Mouse (Mus musculus): Measurements from ENCODE around the gene Pard3b. TPM values are rescaled to one million over a fixed set of nuclear protein-coding genes. Genes with fewer than 3 reads are reported as not detected.

Pard3b gene
- polyA plus RNA-seq, 1 experiment = 3.4 TPM

GRCm38 (mm10) chr1:62636906-62637673 is 998.5 kb downstream of the Pard3b start:
- no peaks in the 10 kb centered on the region for H3K36me3 ChIP-seq (ENCODE audit: control insufficient read depth, insufficient read depth, low read length)
- H3K27me3 ChIP-seq (replicated peaks; ENCODE audit: control insufficient read depth, insufficient read depth, low read length) = no peaks in the 10 kb centered on the region
- DNase-seq = no peak
- no peak overlapping the region for H3K4me3 ChIP-seq (ENCODE audit: insufficient read depth, low read depth, low read length)
- TF ChIP-seq POLR2A (IDR thresholded peaks at IDR 0.05; ENCODE audit: low read depth, low read length) = no peak
- no peak for TF ChIP-seq CTCF (conservative IDR thresholded peaks at IDR 0.05; ENCODE audit: insufficient read depth, insufficient read length, low read depth, low read length)
- no peak overlapping the region for H3K27ac ChIP-seq (ENCODE audit: insufficient read depth, low read depth, low read length)
- whole genome bisulfite sequencing = 93% methylated on average over 6 of the region's 6 CpGs
- no peaks in the 10 kb centered on the region for H3K4me1 ChIP-seq (ENCODE audit: control insufficient read depth, insufficient read depth, low read length)

GRCm38 (mm10) chr1:62639012-62639411 is 1000.4 kb downstream of the Pard3b start:
- Histone ChIP-seq H3K4me1 (ENCODE audit: control insufficient read depth, insufficient read depth, low read length) (no peaks in the 10 kb centered on the region), H3K4me3 (ENCODE audit: insufficient read depth, low read depth, low read length) (no peak overlapping the region), H3K36me3 (ENCODE audit: control insufficient read depth, insufficient read depth, low read length) (no peaks in the 10 kb centered on the region), H3K27me3 (replicated peaks; ENCODE audit: control insufficient read depth, insufficient read depth, low read length) (no peaks in the 10 kb centered on the region), H3K27ac (ENCODE audit: insufficient read depth, low read depth, low read length) (no peak overlapping the region)
- DNase-seq = no peak
- WGBS = 87% methylated on average over 11 of the region's 11 CpGs
- TF ChIP-seq POLR2A (IDR thresholded peaks at IDR 0.05; ENCODE audit: low read depth, low read length) (no peak), CTCF (conservative IDR thresholded peaks at IDR 0.05; ENCODE audit: insufficient read depth, insufficient read length, low read depth, low read length) (no peak)

GRCm38 (mm10) chr1:62639440-62639839 is 1000.8 kb downstream of the Pard3b start:
- 91% methylated on average over 4 of the region's 4 CpGs for WGBS
- Histone ChIP-seq H3K27ac (ENCODE audit: insufficient read depth, low read depth, low read length) (no peak overlapping the region), H3K4me1 (ENCODE audit: control insufficient read depth, insufficient read depth, low read length) (no peaks in the 10 kb centered on the region), H3K36me3 (ENCODE audit: control insufficient read depth, insufficient read depth, low read length) (no peaks in the 10 kb centered on the region), H3K4me3 (ENCODE audit: insufficient read depth, low read depth, low read length) (no peak overlapping the region), H3K27me3 (replicated peaks; ENCODE audit: control insufficient read depth, insufficient read depth, low read length) (no peaks in the 10 kb centered on the region; the same call in 1 of the 2 replicates)
- no peak for DNase-seq
- TF ChIP-seq CTCF (conservative IDR thresholded peaks at IDR 0.05; ENCODE audit: insufficient read depth, insufficient read length, low read depth, low read length) (no peak), POLR2A (IDR thresholded peaks at IDR 0.05; ENCODE audit: low read depth, low read length) (no peak)

GRCm38 (mm10) chr1:62644631-62645278 is 1006.1 kb downstream of the Pard3b start:
- DNase-seq = no peak
- H3K4me1 ChIP-seq (ENCODE audit: control insufficient read depth, insufficient read depth, low read length) = no peaks in the 10 kb centered on the region
- H3K36me3 ChIP-seq (ENCODE audit: control insufficient read depth, insufficient read depth, low read length) = no peaks in the 10 kb centered on the region
- no peaks in the 10 kb centered on the region; the same call in 1 of the 2 replicates for H3K27me3 ChIP-seq (replicated peaks; ENCODE audit: control insufficient read depth, insufficient read depth, low read length)
- no peak overlapping the region for H3K4me3 ChIP-seq (ENCODE audit: insufficient read depth, low read depth, low read length)
- H3K27ac ChIP-seq (ENCODE audit: insufficient read depth, low read depth, low read length) = no peak overlapping the region
- no peak for TF ChIP-seq CTCF (conservative IDR thresholded peaks at IDR 0.05; ENCODE audit: insufficient read depth, insufficient read length, low read depth, low read length)
- no peak for TF ChIP-seq POLR2A (IDR thresholded peaks at IDR 0.05; ENCODE audit: low read depth, low read length)
- 55% methylated on average over 8 of the region's 8 CpGs for WGBS

- 80% methylated on average over 2 of the region's 2 CpGs for WGBS
- TF ChIP-seq CTCF (conservative IDR thresholded peaks at IDR 0.05; ENCODE audit: insufficient read depth, insufficient read length, low read depth, low read length) (no peak), POLR2A (IDR thresholded peaks at IDR 0.05; ENCODE audit: low read depth, low read length) (no peak)
These were observed 1008.2 kb downstream of the Pard3b start for GRCm38 (mm10) chr1:62646812-62647211.

GRCm38 (mm10) chr1:62648116-62648515 is 1009.5 kb downstream of the Pard3b start:
- Histone ChIP-seq H3K4me3 (ENCODE audit: insufficient read depth, low read depth, low read length) (no peak overlapping the region), H3K36me3 (ENCODE audit: control insufficient read depth, insufficient read depth, low read length) (no peaks in the 10 kb centered on the region), H3K27ac (ENCODE audit: insufficient read depth, low read depth, low read length) (no peak overlapping the region), H3K4me1 (ENCODE audit: control insufficient read depth, insufficient read depth, low read length) (no peaks in the 10 kb centered on the region), H3K27me3 (replicated peaks; ENCODE audit: control insufficient read depth, insufficient read depth, low read length) (no peaks in the 10 kb centered on the region; the same call in 1 of the 2 replicates)
- TF ChIP-seq CTCF (conservative IDR thresholded peaks at IDR 0.05; ENCODE audit: insufficient read depth, insufficient read length, low read depth, low read length) = no peak
- no peak for TF ChIP-seq POLR2A (IDR thresholded peaks at IDR 0.05; ENCODE audit: low read depth, low read length)
- no peak for DNase-seq
- 57% methylated on average over 6 of the region's 6 CpGs for WGBS

More at GRCm38 (mm10) chr1:62646812-62647211, 1008.2 kb downstream of the Pard3b start:
- DNase-seq = no peak
- Histone ChIP-seq H3K4me1 (ENCODE audit: control insufficient read depth, insufficient read depth, low read length) (no peaks in the 10 kb centered on the region), H3K36me3 (ENCODE audit: control insufficient read depth, insufficient read depth, low read length) (no peaks in the 10 kb centered on the region), H3K4me3 (ENCODE audit: insufficient read depth, low read depth, low read length) (no peak overlapping the region), H3K27me3 (replicated peaks; ENCODE audit: control insufficient read depth, insufficient read depth, low read length) (no peaks in the 10 kb centered on the region; the same call in 1 of the 2 replicates), H3K27ac (ENCODE audit: insufficient read depth, low read depth, low read length) (no peak overlapping the region)

- 75% methylated on average over 5 of the region's 5 CpGs for WGBS
- H3K4me1 ChIP-seq (ENCODE audit: control insufficient read depth, insufficient read depth, low read length) = no peaks in the 10 kb centered on the region
- no peak for DNase-seq
- H3K27ac ChIP-seq (ENCODE audit: insufficient read depth, low read depth, low read length) = no peak overlapping the region
- H3K27me3 ChIP-seq (replicated peaks; ENCODE audit: control insufficient read depth, insufficient read depth, low read length) = no peaks in the 10 kb centered on the region; the same call in 1 of the 2 replicates
- H3K36me3 ChIP-seq (ENCODE audit: control insufficient read depth, insufficient read depth, low read length) = no peaks in the 10 kb centered on the region
- H3K4me3 ChIP-seq (ENCODE audit: insufficient read depth, low read depth, low read length) = no peak overlapping the region
- no peak for TF ChIP-seq POLR2A (IDR thresholded peaks at IDR 0.05; ENCODE audit: low read depth, low read length)
- no peak for TF ChIP-seq CTCF (conservative IDR thresholded peaks at IDR 0.05; ENCODE audit: insufficient read depth, insufficient read length, low read depth, low read length)
These were observed 1010.0 kb downstream of the Pard3b start for GRCm38 (mm10) chr1:62648591-62648990.

Measured in kidney, adult 2 months (tissue).